Mouse (Mus musculus): ENCODE data around the gene Plcb2.

DNA sequence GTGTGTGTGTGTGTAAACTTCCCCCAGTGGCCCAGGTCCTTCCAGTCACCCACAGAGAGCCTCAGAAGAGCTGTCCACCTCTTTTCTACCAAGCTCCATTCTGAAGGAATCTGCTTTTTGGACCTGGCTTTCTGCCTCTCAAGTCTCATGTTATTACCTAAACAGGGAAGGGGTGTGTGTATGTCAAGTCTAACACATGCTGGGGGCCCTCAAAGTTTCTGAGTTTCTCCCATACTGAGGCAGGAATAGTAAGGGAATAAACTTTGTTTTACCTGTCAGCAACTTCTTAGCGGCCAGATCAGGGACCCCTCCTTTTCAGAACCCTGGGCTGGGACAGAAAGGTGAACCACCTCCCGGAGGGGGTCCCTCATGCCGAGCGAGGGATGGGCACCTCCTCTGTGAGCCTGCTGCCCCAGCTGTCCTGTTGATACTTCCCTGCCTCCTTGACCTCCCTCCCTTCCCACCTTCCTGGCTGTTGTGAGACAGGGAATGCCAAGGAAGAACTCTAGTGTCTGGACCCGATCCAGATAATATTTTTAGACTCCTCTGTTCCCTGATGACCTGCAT, 30.8 kb downstream of the Plcb2 start:
- no peak for TF ChIP-seq POLR2A (IDR thresholded peaks at IDR 0.05; ENCODE audit: control insufficient read depth in 1 of 2, insufficient read depth in 1 of 2, low read depth in 1 of 2, low read length in 2 of 2, poor library complexity in 1 of 2)
- no peak for TF ChIP-seq GABPA (IDR thresholded peaks at IDR 0.05; ENCODE audit: low read depth, low read length)
- TF ChIP-seq KAT2A (conservative IDR thresholded peaks at IDR 0.05; ENCODE audit: low read depth, low read length): no peak
- no peak for TF ChIP-seq GATA1 (IDR thresholded peaks at IDR 0.05; ENCODE audit: low read depth, low read length)
- TF ChIP-seq CHD2 (IDR thresholded peaks at IDR 0.05; ENCODE audit: low read length): no peak
- no peak for TF ChIP-seq CTCF (IDR thresholded peaks at IDR 0.05 in 2 of 3, conservative IDR thresholded peaks at IDR 0.05 in 1 of 3; ENCODE audit: control insufficient read depth in 1 of 3, insufficient read depth in 1 of 3, low read depth in 2 of 3, low read length in 3 of 3, poor library complexity in 1 of 3, severe bottlenecking in 1 of 3)
- no peak for TF ChIP-seq MAX (IDR thresholded peaks at IDR 0.05; ENCODE audit: low read length)
- no peak for TF ChIP-seq SMC3 (IDR thresholded peaks at IDR 0.05; ENCODE audit: low read depth, low read length)
- no peak for TF ChIP-seq ZC3H11A (IDR thresholded peaks at IDR 0.05; ENCODE audit: low read depth, low read length)
- TF ChIP-seq EP300 (IDR thresholded peaks at IDR 0.05; ENCODE audit: low read depth in 1 of 2, low read length in 2 of 2): no peak
- TF ChIP-seq USF1 (IDR thresholded peaks at IDR 0.05; ENCODE audit: low read depth, low read length): no peak

Data from MEL (cell line).